Mouse (Mus musculus): ENCODE results near the gene Abhd11.

DNA sequence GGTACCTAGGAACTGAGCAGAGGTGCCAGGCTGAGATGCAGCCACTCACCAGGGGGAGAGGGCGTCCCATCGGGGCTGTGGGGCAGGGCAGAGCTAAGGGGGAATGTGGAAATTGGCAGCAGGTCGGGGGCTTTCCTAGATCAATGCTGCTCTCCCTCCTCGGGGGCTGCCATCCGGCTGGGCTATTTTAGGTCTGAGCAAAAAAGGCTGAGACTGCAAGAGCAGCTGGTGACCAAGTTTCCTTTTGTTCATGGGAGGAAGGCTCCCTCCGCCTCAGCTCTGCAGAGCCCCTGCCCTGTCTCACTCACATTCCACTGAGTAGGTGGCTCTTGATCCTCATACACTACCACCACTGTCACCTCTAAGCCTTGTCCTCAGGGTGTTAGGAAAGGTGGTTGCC lies 31.1 kb downstream of the Abhd11 start:
- TF ChIP-seq CTCF (IDR thresholded peaks at IDR 0.05; ENCODE audit: low read depth) (no peak), EP300 (IDR thresholded peaks at IDR 0.05; ENCODE audit: low read depth) (no peak)

Data from heart, postnatal 0 days (tissue).